Mouse (Mus musculus) megakaryocyte, adult 5-6 weeks (primary cell): Measurements from ENCODE around the gene Tjp3. TPM values are rescaled to one million over a fixed set of nuclear protein-coding genes. Genes with fewer than 3 reads are reported as not detected.

Experiments
- ATAC-seq: 2 replicates; pipeline ENCODE4 v1.8.0; 2016; ENCODE audit warnings: mild to moderate bottlenecking, inconsistent platforms; ENCODE audit not compliant: poor library complexity, severe bottlenecking
- total RNA-seq, 2 experiments: library from RNA; stranded (forward) in 1 of 2; stranded (reverse) in 1 of 2; fragments of 153-499, 151-499 nt in 1 of 2; fragments of 221-1000, 200-1000 nt in 1 of 2; gene quantifications; 2 replicates each; pipeline versions ENCODE4 v1.2.3 to v1.2.4; 2015 to 2017

The Tjp3 gene
- total RNA-seq, 2 experiments from 2014 or later, result 3.7 to 5.0 TPM

GRCm38 (mm10) chr10:81319741-81320549, 28.6 kb upstream of the Tjp3 start:
- no peak for ATAC-seq

- ATAC-seq, result no peak
Measured at GRCm38 (mm10) chr10:81319330-81319699, 27.9 kb upstream of the Tjp3 start.

- no peak for ATAC-seq
Measured at GRCm38 (mm10) chr10:81318589-81319329, 27.4 kb upstream of the Tjp3 start.

GRCm38 (mm10) chr10:81317273-81317672, 25.9 kb upstream of the Tjp3 start:
- no peak for ATAC-seq

GRCm38 (mm10) chr10:81316338-81317060, 25.1 kb upstream of the Tjp3 start:
- ATAC-seq, result no peak

- no peak for ATAC-seq
Measured at GRCm38 (mm10) chr10:81315587-81315986, 24.2 kb upstream of the Tjp3 start.

GRCm38 (mm10) chr10:81314201-81314600, 22.8 kb upstream of the Tjp3 start:
- ATAC-seq, result no peak

- no peak for ATAC-seq
Measured at GRCm38 (mm10) chr10:81313581-81313980, 22.2 kb upstream of the Tjp3 start.

- ATAC-seq, result no peak
Measured at GRCm38 (mm10) chr10:81309571-81309970, 18.2 kb upstream of the Tjp3 start.

GRCm38 (mm10) chr10:81306837-81307682, 15.7 kb upstream of the Tjp3 start:
- no peak for ATAC-seq

GRCm38 (mm10) chr10:81306173-81306668, 14.8 kb upstream of the Tjp3 start:
- ATAC-seq, result no peak

GRCm38 (mm10) chr10:81305663-81306062, 14.3 kb upstream of the Tjp3 start:
- ATAC-seq, result no peak

GRCm38 (mm10) chr10:81304597-81305238, 13.3 kb upstream of the Tjp3 start:
- peak; percentile 71 for ATAC-seq

- ATAC-seq, result peak; percentile 54
Measured at GRCm38 (mm10) chr10:81303761-81304160, 12.4 kb upstream of the Tjp3 start.

GRCm38 (mm10) chr10:81303258-81303657, 11.9 kb upstream of the Tjp3 start:
- ATAC-seq, result peak; percentile 50

- ATAC-seq, result no peak
Measured at GRCm38 (mm10) chr10:81302781-81303218, 11.4 kb upstream of the Tjp3 start.

GRCm38 (mm10) chr10:81302288-81302687, 10.9 kb upstream of the Tjp3 start:
- no peak for ATAC-seq

GRCm38 (mm10) chr10:81301321-81301720, 9.9 kb upstream of the Tjp3 start:
- ATAC-seq, result no peak

- ATAC-seq, result no peak
Measured at GRCm38 (mm10) chr10:81300352-81300907, 9.0 kb upstream of the Tjp3 start.
